Mouse (Mus musculus) c-Kit-negative CD71-positive TER-119-positive erythroid progenitor cells, embryonic 14.5 days (primary cell): ENCODE data around the gene Atp6v0d1.

ENCODE experiments used
- DNase-seq: peaks from one replicate; pipeline ENCODE4 v3.0.0-alpha.2; 2013; ENCODE audit warnings: low read depth, low spot score

Atp6v0d1 gene

DNA sequence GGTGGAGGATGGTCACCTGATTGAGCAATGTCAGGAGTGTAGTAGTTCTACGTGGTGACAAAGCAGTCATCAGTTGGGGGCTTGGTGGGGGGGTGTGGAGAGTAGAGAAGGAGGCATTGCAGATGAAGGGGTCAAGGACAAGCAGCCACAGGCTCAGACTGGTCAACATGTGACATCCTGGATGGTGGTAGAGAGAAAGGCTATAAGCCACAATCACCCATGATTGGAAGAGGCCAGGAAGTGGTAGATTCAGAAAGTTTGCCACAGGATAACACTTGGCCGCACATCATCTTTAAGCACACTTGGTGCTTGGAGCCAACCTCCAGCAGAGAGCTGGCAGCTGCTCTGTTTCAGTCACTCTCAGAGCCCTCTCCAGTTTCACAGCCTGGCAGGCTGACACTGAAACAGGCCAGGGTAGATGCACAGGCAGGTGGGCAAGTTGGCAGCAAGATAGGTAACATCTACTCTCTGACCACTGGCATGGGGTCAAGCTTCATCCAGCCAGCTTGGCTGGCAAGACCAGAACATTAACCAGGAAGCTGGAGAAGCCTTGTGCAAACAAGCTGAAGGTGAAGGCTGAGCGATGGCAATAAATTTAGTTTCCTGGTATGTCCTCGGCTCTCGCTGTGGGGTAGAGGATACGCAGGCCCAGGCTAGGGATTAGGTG is 28.7 kb downstream of the Atp6v0d1 start:
- DNase-seq = no peak

DNA sequence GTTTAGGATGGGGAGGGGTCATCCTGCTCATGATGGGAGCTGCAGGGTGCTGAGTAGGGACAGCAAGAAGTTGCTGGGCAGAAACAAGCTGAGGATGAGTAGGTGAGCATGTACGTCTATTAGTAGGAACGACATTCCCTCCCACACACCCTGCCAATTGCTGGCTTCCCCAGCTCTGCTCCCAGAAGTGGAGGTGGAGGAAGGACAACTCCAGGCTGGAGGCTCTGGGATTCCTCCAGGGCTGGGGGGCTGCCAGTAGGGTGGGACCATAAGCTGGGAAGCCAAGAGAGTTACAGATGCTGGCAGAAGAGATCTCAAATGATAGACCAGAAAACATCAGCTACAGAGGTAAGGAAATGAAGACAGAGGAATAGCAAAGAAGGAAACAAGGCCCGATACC is 29.3 kb downstream of the Atp6v0d1 start:
- DNase-seq = no peak

DNA sequence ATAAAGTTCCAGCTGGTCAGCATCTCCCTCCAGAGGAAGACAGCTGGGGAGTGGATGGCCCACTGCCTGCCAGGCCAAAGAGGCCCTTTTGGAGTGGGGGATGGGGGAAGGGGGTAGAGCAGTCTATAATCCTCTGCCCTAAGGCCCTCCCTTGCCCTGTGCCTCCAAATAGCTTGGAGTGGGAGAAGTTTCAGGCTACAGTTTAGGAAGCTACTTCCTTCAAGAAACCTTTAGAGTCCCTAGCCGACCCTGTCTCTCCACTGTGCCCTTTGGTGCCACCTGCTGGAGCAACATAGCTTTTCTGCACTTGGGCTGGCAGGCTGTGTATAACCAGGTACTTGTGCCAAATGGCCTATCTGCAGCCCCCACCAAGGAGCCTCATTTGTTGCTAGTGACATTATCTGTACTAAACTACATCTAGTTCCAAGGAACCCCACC is 31.9 kb downstream of the Atp6v0d1 start:
- no peak for DNase-seq

DNA sequence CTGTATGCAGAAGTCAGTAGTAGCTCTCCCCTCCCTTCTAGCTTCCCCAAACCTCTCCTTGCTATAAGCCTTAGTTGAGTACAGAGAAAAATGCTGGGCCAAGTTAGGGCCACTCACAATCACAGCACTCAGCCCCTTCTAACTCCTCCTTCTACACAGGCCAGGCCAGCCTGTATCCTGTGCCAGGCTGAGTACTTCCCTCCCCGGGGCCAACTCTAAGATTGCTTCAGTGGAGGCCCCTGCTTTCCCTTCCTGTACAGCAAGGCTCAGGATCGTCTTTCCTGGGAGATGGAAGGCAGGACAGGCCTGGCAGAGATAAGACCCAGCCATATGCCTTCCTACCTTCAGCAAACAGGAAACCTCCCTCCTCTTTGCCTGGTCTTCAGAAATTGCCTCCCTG is 32.4 kb downstream of the Atp6v0d1 start:
- no peak for DNase-seq

DNA sequence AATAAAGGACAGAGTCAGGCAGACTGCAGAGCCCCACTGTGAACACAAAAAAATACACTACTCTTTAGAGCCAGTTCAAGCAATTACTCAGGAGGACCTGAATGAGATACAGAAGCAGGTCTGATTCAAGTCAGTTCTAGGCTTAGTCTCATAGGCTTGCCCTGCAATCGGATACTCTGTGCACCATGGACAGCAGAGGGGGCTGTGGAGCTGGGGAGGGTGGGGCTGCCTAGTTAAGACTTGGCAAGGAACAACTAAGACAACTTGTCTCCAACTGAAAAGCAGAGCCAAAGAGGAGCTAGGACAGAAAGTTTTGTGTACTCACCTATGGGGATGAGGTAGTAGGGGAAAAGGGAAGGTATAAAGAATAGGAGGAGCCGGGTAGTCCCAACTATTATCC is 34.1 kb downstream of the Atp6v0d1 start:
- no peak for DNase-seq

DNA sequence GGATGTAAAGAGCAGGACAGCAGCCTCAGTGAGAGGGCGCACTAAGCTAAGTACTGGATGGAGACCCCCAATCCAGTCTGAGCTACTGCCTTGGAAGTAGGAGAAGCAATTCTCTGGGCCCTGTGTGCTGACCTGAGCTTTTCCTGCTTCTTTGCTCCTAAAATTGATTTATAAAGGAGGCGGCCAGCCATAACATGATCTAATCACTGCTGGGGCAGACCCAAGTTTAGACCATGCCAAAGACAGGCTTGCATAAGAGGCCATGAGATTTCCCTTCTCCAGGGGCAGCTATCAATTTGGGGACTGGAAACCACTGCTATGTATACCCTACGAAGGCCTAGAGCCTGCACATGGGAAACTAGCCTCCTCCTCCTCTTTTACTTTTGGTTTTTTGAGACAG is 36.6 kb downstream of the Atp6v0d1 start:
- no peak for DNase-seq

DNA sequence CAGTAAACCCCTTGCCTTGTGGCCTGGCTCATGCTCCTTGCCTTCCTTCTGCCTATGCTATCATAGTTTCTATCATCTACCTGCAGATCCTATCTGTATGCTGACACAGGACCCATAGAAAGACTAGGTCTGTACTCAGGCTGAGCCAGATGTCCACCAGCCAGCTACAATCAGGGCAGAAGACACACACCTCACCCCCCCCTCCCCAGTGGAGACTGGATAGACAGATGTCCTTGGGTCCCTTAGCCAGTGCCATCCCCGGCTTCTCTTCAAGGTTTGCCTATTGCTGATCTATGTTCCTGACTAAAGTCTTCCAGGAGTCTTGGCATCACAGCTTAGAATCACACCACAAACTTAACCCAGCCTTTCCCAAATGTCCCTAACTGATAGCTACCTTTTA is 37.6 kb downstream of the Atp6v0d1 start:
- no peak for DNase-seq

DNA sequence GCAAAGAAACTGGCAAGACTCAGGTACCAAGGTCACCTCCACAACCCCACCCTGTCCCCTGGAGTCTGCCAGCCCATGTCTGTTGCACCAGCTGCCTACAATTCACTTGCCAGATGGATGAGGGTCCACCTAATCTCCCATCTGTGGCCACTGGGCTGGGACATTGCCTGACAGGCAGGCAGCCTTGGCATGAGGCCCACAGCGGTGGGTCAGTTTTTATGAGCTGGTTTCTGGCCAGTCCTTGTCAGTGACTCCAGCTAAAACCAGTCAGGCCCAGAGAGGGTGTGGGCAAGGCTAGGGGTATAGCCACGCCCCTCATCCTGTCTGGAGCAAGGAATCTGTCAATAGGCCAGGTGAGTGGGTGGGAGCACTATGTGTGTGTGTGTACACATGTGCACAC is 38.7 kb downstream of the Atp6v0d1 start:
- no peak for DNase-seq

DNA sequence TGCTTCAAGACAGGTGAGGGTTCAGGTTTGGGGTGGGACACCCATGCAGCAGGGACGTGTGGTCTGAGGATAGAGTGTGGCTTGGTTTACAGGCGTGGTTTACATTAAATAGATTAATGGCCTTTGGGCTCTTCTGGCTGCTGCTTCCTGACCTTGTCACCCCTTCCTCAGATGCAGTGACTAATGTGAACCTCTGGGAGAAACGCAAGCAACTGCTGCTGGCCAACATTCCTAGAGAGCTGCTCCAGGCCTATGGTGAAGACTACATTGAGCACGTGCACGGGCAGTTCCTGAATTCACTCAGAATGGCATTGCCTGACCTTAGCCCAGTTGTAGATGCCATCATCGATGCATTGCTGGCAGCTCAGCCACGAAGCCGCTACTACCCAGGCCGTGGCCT is 43.0 kb downstream of the Atp6v0d1 start:
- DNase-seq = no peak

DNA sequence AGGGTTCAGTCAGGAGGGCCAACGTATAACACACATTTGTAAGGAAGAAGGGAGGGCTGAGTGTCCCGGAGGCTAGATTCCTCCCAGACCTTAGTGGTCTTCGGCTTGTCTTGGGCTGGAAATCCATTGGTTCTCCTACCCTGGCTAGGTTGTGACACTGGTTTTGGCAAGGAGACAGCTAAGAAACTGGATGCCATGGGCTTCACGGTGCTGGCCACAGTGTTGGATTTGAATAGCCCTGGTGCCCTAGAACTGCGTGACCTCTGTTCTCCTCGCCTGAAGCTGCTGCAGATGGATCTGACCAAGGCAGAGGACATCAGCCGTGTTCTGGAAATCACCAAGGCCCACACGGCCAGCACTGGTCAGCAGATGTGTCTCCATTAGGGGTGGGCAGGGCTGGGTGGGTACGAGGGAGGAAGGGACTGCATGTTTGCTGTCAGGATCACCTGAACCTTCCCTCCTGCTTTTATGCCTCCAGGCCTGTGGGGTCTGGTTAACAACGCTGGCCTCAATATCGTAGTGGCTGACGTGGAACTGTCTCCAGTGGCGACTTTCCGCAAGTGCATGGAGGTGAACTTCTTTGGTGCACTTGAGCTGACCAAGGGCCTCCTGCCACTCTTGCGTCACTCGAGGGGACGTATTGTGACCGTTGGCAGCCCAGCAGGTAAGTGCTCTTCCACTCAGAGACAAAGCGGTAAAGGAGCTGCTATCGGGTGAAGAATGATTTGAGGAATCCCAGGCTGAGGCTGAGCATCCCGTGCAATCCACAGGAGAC is 43.7 kb downstream of the Atp6v0d1 start:
- DNase-seq = no peak

DNA sequence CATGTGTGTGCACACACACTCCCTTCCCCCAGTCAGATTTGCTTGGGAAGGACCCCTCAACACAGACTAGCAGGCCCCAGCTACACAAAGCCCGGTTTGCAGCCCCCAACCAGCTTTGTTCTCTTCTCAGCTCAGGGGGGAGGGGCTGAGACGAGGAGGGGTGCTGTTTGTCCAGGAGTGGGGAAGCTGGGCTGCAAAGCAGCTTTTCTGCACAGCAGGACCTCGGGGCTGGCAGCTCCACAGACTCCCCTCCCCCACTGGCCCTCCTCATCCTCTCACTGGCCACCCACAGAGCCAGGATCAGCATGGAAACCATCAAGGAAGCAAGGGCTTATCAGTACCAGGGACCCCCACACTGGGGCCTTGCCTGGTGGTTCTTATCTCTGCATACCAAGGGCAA is 44.8 kb downstream of the Atp6v0d1 start:
- no peak for DNase-seq

DNA sequence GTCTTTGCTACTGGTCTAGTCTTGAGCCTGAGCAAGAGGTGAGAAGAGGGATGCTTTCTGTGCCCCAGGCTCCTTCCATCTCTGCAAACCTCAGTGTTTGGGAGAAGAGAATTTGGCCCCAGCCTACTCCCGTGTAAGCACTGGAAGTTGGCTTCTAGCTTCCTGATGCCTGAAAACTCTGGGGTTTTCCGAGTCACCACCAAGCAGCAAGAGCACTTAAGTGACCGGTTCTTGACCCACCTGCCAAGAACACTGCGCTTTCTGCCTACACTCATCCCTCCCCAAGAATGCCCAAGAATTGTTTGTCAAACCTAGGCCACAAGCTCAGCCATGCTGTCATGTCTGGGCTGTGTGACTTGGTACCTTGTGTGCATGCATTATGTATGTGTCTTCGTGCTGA is 45.3 kb downstream of the Atp6v0d1 start:
- DNase-seq = no peak

DNA sequence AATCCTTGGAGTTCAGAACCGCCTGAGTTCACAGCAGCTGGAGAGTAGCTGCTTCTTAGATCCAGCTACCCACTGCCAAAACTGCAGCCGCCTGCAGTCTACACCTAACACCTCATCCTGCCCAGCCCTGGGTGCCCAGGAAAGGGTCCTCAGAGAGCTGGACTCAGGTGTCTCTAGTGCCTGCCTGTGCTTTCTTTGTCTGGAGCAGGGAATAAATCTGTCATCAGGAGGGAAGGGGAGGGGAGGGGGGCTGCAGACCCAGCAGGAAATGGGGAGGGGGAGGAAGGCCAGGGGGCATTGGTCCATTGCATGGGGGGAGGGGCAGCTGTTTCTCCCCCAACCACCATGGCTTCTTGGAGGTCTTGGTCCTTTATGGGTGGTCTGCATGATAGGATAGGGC is 46.3 kb downstream of the Atp6v0d1 start:
- DNase-seq = no peak

DNA sequence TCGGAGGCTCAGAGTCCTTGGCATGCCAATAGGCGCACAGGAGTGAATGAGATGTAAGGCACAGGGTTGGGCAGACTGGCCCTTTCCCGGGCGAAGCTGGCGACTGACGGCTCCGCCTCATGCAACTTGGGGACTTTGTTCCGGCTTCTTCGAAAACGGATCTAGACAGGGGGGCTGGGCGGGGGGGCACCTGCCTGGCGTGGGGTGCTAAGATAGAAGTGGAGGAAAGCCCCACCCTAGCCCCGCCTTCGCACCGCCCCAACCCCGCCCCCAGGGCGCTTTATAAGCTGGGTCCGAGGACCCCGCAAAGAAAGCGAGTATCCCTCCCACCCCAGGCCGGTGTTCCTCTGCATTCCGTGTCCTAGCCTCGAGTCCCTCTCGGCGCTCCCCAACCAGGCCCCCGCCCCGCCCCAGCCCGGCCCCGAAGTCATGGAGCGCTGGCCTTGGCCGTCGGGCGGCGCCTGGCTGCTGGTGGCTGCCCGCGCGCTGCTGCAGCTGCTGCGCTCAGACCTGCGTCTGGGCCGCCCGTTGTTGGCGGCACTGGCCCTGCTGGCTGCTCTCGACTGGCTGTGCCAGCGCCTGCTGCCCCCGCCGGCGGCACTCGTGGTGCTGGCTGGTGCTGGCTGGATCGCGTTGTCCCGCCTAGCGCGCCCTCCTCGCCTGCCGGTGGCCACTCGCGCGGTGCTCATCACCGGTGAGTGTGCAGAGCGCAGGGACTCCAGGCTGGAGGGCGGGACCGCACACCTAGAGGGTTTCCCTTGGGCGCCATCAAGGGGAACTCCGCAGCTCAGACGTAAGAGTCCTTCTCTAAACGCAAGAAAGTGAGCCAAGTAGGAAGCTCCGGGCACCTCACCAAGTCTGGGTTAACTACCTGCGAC is 47.2 kb downstream of the Atp6v0d1 start, which contains the start of gene Hsd11b2:
Gene Hsd11b2, plus strand, starts transcription at position 320 of the 878 bp plus-strand sequence.
- no peak for DNase-seq

DNA sequence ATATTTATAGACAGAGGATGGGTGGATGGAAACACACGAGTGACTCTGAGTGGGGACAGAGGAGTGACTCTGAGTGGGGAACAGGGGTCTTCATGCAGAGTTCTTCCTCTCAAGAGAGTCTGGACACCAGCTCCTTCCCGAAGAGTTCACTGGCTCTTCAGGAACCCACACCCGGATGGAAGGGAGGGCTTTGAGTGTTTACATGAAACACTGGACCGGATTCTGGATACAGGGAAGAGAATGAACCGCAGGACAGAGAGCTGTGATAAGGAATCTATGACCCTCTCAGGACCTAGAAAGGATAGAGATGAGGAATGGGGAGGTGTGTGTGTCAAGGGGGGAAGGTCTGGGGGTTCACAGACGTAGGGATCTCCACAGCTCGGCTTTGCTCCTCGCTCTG is 48.5 kb downstream of the Atp6v0d1 start:
- DNase-seq = no peak

DNA sequence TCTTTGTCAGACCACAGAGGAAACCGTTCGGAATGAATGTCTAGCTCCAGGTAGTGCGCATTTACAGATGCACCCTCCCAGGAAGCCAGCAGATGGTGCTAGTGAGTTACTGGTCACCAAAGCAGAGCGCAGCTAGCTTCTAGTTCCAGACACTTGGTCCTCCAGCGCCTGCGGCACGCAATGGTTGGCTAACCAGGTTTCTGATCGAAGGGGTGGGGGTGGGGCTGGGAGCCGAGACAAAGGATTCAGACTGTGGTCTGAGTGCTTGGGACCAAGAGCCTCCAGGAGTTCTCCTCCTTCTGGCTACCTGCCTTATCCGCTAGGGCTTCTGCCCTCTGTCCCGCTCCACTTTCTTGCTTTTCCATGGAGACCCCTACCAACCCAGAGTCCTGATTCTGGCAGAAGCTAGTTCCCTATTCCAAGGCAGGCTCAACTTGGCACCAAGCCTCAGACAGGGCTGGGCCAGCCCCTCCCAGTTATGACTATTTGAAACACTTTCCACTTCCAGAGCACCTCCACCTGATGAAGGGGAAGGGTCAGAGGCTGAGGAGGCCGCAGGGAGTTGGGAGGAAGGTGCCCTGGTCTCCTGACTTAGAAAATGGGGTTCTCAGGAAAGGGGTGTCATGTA is 49.7 kb downstream of the Atp6v0d1 start:
- no peak for DNase-seq

DNA sequence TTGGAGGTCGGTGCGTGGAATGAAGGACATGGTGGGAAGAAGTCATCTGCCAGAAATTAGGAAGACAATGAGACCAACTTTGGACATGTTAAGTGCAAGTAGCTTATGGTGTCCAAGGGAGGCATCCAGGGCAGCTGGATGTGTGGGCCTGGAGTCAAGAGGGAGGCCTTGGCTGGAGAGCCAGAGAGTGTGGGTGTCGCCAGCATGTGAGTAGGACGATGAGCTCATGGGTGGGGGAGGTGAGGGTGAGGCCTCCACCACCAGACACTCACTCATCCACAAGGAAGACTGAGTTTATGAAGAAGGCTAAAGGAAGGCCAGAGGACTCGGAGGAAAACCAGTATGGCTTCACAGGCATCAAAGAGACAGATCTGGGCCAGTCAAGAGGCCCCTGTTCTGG is 51.2 kb downstream of the Atp6v0d1 start:
- no peak for DNase-seq

DNA sequence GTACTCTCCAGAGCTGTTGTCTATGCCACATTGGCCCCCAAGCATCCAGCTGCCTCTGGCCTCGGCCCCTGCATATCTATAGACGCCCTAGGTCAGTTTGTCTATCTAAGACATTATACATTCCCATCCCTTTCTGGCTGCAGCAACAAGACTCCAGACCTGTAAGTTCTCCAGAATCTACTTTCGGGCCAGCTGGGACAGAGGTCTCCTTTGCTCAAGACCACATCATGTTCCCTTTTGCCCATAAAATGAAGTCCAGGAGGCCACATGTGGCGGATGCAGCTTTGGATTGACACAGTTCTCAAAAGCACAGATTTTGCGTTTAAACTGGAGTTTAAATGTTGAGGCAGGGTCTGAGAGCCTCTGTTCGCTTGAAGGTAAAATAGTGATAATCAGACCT is 51.7 kb downstream of the Atp6v0d1 start:
- DNase-seq = no peak

DNA sequence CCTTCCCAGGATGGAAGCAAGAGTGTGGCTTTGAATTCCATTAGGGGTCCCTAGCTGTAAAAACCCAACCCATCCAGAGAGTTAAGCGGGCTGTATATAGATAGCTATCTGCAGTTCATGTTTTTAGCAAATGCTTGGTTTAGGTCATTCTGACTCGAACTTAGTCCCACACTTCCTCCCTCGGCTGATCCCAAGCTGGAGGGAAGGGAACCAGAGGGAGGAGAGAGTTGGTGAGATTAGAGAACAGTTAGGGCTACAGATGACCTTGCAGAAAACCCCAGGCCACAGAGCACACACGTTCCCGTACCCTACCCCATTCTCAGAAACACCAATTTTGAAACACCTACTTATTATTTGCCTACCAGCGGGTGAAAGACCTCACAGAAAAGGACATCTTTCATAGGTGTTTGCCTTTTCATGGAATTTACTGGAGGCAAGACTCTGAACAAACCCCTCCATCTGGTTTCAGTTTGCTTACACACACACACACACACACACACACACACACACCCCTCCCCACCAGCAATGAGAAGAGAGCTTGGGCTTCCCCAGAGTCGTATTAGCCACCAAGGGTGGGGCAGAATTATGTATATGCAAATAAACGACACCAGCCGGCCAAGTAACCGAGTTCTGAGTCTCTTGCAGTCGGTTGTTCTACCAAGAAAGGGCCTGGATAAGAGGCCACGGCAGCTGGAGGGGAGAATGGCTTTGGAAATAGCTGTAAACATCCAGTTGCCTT is 55.7 kb downstream of the Atp6v0d1 start:
- DNase-seq = no peak

DNA sequence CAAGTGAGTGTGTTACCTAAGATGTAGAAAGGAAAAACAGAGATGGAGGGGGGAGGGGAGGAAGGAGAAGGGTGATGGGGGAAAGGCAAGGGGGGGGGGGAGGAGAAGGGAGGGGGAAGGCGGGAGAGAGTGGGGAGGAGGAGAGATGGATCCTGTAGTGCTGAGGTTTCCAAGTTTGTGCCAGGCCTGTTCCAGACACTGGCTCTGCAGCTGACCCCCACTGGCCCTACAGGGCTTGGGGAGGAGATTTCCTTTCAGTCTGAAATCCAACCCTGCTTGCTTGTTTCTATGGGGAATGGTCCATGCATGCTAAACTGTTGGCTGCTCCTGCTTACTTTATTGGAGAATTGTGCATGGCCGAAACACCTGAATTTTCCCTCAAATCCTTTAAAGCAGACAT is 57.1 kb downstream of the Atp6v0d1 start:
- DNase-seq = no peak

DNA sequence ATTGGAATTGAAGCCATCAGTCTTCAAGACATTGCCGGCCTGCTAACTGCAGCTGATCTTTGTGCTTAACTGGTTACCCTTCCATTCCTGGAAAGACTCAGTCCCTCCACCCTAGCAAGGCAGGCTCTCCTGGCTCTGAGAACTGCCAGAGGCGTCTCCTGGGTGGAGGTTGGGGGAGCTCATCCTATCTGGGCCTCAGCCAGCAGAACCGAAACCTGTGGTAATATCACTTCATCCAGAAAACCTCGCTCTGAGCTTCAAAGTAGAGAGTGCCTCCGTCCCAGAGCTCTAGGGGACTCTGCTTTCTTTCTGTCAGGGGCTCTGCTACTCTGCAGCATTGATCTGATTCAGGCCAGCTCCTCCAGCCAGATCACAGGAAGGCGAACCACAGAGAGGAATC is 58.9 kb downstream of the Atp6v0d1 start:
- no peak for DNase-seq
